Mouse (Mus musculus) ES-Bruce4 (cell line): ENCODE data around the gene Olfr12. TPM values are rescaled to one million over a fixed set of nuclear protein-coding genes. Genes with fewer than 3 reads are reported as not detected.

Experiments
- H3K27ac ChIP-seq: 2 replicates; pipeline ENCODE4 v1.5.1; 2012; ENCODE audit warnings: low read length, inconsistent platforms; ENCODE audit not compliant: insufficient read depth
- H3K27me3 ChIP-seq: 2 replicates; pipeline ENCODE4 v1.6.1; 2012; ENCODE audit warnings: mild to moderate bottlenecking, low read length, inconsistent platforms; ENCODE audit not compliant: control insufficient read depth, poor library complexity, insufficient read depth, severe bottlenecking
- H3K36me3 ChIP-seq: 2 replicates; pipeline ENCODE4 v1.6.1; 2012; ENCODE audit warnings: inconsistent platforms, mild to moderate bottlenecking, low read length, moderate library complexity; ENCODE audit not compliant: control insufficient read depth, poor library complexity, insufficient read depth, severe bottlenecking
- H3K4me1 ChIP-seq: one replicate; pipeline ENCODE4 v1.8.1; 2011; ENCODE audit warnings: low read length; ENCODE audit not compliant: control insufficient read depth, insufficient read depth
- H3K4me3 ChIP-seq: 2 replicates; pipeline ENCODE4 v1.5.1; 2011; ENCODE audit warnings: low read depth, mild to moderate bottlenecking, low read length
- H3K9ac ChIP-seq: 2 replicates; pipeline ENCODE4 v1.6.1; 2012; ENCODE audit warnings: low read depth, mild to moderate bottlenecking, inconsistent platforms; ENCODE audit not compliant: poor library complexity, severe bottlenecking
- H3K9me3 ChIP-seq: replicated peaks from 2 replicates; pipeline ENCODE4 v1.6.1; 2012; ENCODE audit warnings: mild to moderate bottlenecking, low read length, inconsistent platforms; ENCODE audit not compliant: control insufficient read depth, poor library complexity, insufficient read depth, severe bottlenecking
- CTCF ChIP-seq: IDR thresholded peaks from one replicate; pipeline ENCODE4 v1.8.1; 2011; ENCODE audit warnings: low read depth, low read length
- EP300 ChIP-seq: IDR thresholded peaks from 2 replicates; pipeline ENCODE4 v1.6.1; 2011; ENCODE audit warnings: low read depth, low read length; ENCODE audit not compliant: insufficient read depth
- POLR2A ChIP-seq: IDR thresholded peaks from one replicate; pipeline ENCODE4 v1.8.1; 2011; ENCODE audit warnings: low read length; ENCODE audit not compliant: insufficient read depth
- polyA plus RNA-seq: library from polyadenylated mRNA; stranded (reverse); fragments of >200 nt; gene quantifications from 2 replicates; pipeline ENCODE4 v1.2.4, GENCODE M21; 2011; ENCODE audit warnings: low read depth; ENCODE audit not compliant: missing spikeins, insufficient read depth, insufficient read length

The Olfr12 gene
- polyA plus RNA-seq, 1 experiment, result not detected

GRCm38 (mm10) chr1:92607711-92608110 is 9.9 kb upstream of the Olfr12 start:
- no peak overlapping the region for H3K27ac ChIP-seq
- H3K27me3 ChIP-seq, result no peaks in the 10 kb centered on the region
- H3K36me3 ChIP-seq, result no peaks in the 10 kb centered on the region
- TF ChIP-seq POLR2A (no peak), CTCF (no peak), EP300 (no peak)
- no peak overlapping the region for H3K4me3 ChIP-seq
- H3K9me3 ChIP-seq, result no peaks in the 10 kb centered on the region
- no peak overlapping the region for H3K9ac ChIP-seq
- no peaks in the 10 kb centered on the region for H3K4me1 ChIP-seq

GRCm38 (mm10) chr1:92611008-92611407 is 6.6 kb upstream of the Olfr12 start:
- H3K9ac ChIP-seq, result no peak overlapping the region
- TF ChIP-seq POLR2A (no peak), CTCF (peak; percentile 73)
- no peaks in the 10 kb centered on the region for H3K9me3 ChIP-seq

GRCm38 (mm10) chr1:92613175-92613574 is 4.4 kb upstream of the Olfr12 start:
- Histone ChIP-seq H3K4me3 (no peak overlapping the region), H3K9me3 (no peaks in the 10 kb centered on the region), H3K27me3 (no peaks in the 10 kb centered on the region), H3K27ac (no peak overlapping the region), H3K36me3 (no peaks in the 10 kb centered on the region), H3K4me1 (no peaks in the 10 kb centered on the region), H3K9ac (no peak overlapping the region)
- TF ChIP-seq CTCF (no peak), EP300 (no peak), POLR2A (no peak)

More at GRCm38 (mm10) chr1:92611008-92611407, 6.6 kb upstream of the Olfr12 start:
- Histone ChIP-seq H3K4me1 (no peaks in the 10 kb centered on the region), H3K4me3 (no peak overlapping the region), H3K27ac (no peak overlapping the region), H3K27me3 (no peaks in the 10 kb centered on the region), H3K36me3 (no peaks in the 10 kb centered on the region)

GRCm38 (mm10) chr1:92614516-92614915 is 3.1 kb upstream of the Olfr12 start:
- H3K4me3 ChIP-seq, result no peak overlapping the region
- H3K9me3 ChIP-seq, result no peaks in the 10 kb centered on the region
- TF ChIP-seq CTCF, result peak; percentile 1
- no peak for TF ChIP-seq EP300
- H3K4me1 ChIP-seq, result no peaks in the 10 kb centered on the region
- no peak overlapping the region for H3K9ac ChIP-seq
- no peak overlapping the region for H3K27ac ChIP-seq
- no peaks in the 10 kb centered on the region for H3K27me3 ChIP-seq
- no peaks in the 10 kb centered on the region for H3K36me3 ChIP-seq

- H3K9me3 ChIP-seq, result no peaks in the 10 kb centered on the region
- H3K4me1 ChIP-seq, result no peaks in the 10 kb centered on the region
- H3K27ac ChIP-seq, result no peak overlapping the region
- no peaks in the 10 kb centered on the region for H3K27me3 ChIP-seq
- H3K9ac ChIP-seq, result no peak overlapping the region
- TF ChIP-seq POLR2A (no peak), CTCF (no peak), EP300 (no peak)
- H3K4me3 ChIP-seq, result no peak overlapping the region
- H3K36me3 ChIP-seq, result no peaks in the 10 kb centered on the region
Observed at GRCm38 (mm10) chr1:92616046-92616445, 1.5 kb upstream of the Olfr12 start.

- Histone ChIP-seq H3K27ac (no peak overlapping the region), H3K4me3 (no peak overlapping the region), H3K9me3 (no peaks in the 10 kb centered on the region), H3K4me1 (no peaks in the 10 kb centered on the region), H3K9ac (no peak overlapping the region), H3K27me3 (no peaks in the 10 kb centered on the region), H3K36me3 (no peaks in the 10 kb centered on the region)
- TF ChIP-seq EP300 (no peak), POLR2A (no peak), CTCF (no peak)
Observed at GRCm38 (mm10) chr1:92618360-92618759, 772 bp downstream of the Olfr12 start.

GRCm38 (mm10) chr1:92628227-92628626 is 10.6 kb downstream of the Olfr12 start:
- no peaks in the 10 kb centered on the region for H3K27me3 ChIP-seq
- TF ChIP-seq EP300 (no peak), POLR2A (no peak), CTCF (no peak)
- H3K4me3 ChIP-seq, result no peak overlapping the region
- no peaks in the 10 kb centered on the region for H3K9me3 ChIP-seq
- H3K4me1 ChIP-seq, result no peaks in the 10 kb centered on the region
- H3K9ac ChIP-seq, result no peak overlapping the region
- no peaks in the 10 kb centered on the region for H3K36me3 ChIP-seq
- no peak overlapping the region for H3K27ac ChIP-seq
